Mouse (Mus musculus): Measurements from ENCODE around the gene Cntrob. TPM values are rescaled to one million over a fixed set of nuclear protein-coding genes. Genes with fewer than 3 reads are reported as not detected.

The Cntrob gene
- 16.9 TPM for polyA plus RNA-seq (2017; shearing (Covaris generic))

GRCm38 (mm10) chr11:69323667-69324111 is at the start of gene Cntrob, which contains the start of gene Trappc1:
Cntrob (minus strand) TSS chr11:69323775.
Trappc1 (plus strand) TSS chr11:69323980.

GRCm38 (mm10) chr11:69369215-69369989 is 45.8 kb upstream of the Cntrob start, which contains the start of gene Chd3:
Chd3 (minus strand) TSS chr11:69369406.

GRCm38 (mm10) chr11:69340161-69341131 is 16.9 kb upstream of the Cntrob start, which contains the start of gene Rnf227:
Rnf227 (plus strand) TSS chr11:69340461.

GRCm38 (mm10) chr11:69325628-69326407 is 2.2 kb upstream of the Cntrob start, which contains the start of gene Kcnab3:
Kcnab3 (plus strand) TSS chr11:69326258.

Other genes with a start within 250 kb of the Cntrob start
- 36.7 TPM for gene Vamp2, start 235.3 kb downstream of the Cntrob start, polyA plus RNA-seq (2017; shearing (Covaris generic))
- gene Per1, start 228.6 kb downstream of the Cntrob start, polyA plus RNA-seq (2017; shearing (Covaris generic)) = 14.7 TPM
- gene Hes7, start 203.4 kb downstream of the Cntrob start, polyA plus RNA-seq (2017; shearing (Covaris generic)) = not detected
- gene 9130213A22Rik, start 201.2 kb downstream of the Cntrob start, polyA plus RNA-seq (2017; shearing (Covaris generic)) = not detected
- 0.46 TPM for gene Aloxe3, start 197.9 kb downstream of the Cntrob start, polyA plus RNA-seq (2017; shearing (Covaris generic))
- gene Alox12b, start 166.8 kb downstream of the Cntrob start, polyA plus RNA-seq (2017; shearing (Covaris generic)) = not detected
- 7.9 TPM for gene Alox8, start 125.9 kb downstream of the Cntrob start, polyA plus RNA-seq (2017; shearing (Covaris generic))
- gene Gucy2e, start 86.7 kb downstream of the Cntrob start, polyA plus RNA-seq (2017; shearing (Covaris generic)) = 0.24 TPM
- gene Trappc1, start 205 bp upstream of the Cntrob start, polyA plus RNA-seq (2017; shearing (Covaris generic)) = 112 TPM
- 2.9 TPM for gene Kcnab3, start 2.5 kb upstream of the Cntrob start, polyA plus RNA-seq (2017; shearing (Covaris generic))
- 4.7 TPM for gene Rnf227, start 16.7 kb upstream of the Cntrob start, polyA plus RNA-seq (2017; shearing (Covaris generic))
- 60.6 TPM for gene Chd3, start 45.6 kb upstream of the Cntrob start, polyA plus RNA-seq (2017; shearing (Covaris generic))
- 146 TPM for gene Naa38, start 71.7 kb upstream of the Cntrob start, polyA plus RNA-seq (2017; shearing (Covaris generic))
- gene Cyb5d1, start 71.9 kb upstream of the Cntrob start, polyA plus RNA-seq (2017; shearing (Covaris generic)) = 38.7 TPM
- gene Tmem88, start 74.5 kb upstream of the Cntrob start, polyA plus RNA-seq (2017; shearing (Covaris generic)) = 1.2 TPM
- gene Kdm6b, start 89.9 kb upstream of the Cntrob start, polyA plus RNA-seq (2017; shearing (Covaris generic)) = 4.3 TPM
- gene Dnah2, start 225.3 kb upstream of the Cntrob start, polyA plus RNA-seq (2017; shearing (Covaris generic)) = not detected
- 0.36 TPM for gene Efnb3, start 236.4 kb upstream of the Cntrob start, polyA plus RNA-seq (2017; shearing (Covaris generic))